Mouse (Mus musculus): Measurements from ENCODE around the gene Grid1.

DNA sequence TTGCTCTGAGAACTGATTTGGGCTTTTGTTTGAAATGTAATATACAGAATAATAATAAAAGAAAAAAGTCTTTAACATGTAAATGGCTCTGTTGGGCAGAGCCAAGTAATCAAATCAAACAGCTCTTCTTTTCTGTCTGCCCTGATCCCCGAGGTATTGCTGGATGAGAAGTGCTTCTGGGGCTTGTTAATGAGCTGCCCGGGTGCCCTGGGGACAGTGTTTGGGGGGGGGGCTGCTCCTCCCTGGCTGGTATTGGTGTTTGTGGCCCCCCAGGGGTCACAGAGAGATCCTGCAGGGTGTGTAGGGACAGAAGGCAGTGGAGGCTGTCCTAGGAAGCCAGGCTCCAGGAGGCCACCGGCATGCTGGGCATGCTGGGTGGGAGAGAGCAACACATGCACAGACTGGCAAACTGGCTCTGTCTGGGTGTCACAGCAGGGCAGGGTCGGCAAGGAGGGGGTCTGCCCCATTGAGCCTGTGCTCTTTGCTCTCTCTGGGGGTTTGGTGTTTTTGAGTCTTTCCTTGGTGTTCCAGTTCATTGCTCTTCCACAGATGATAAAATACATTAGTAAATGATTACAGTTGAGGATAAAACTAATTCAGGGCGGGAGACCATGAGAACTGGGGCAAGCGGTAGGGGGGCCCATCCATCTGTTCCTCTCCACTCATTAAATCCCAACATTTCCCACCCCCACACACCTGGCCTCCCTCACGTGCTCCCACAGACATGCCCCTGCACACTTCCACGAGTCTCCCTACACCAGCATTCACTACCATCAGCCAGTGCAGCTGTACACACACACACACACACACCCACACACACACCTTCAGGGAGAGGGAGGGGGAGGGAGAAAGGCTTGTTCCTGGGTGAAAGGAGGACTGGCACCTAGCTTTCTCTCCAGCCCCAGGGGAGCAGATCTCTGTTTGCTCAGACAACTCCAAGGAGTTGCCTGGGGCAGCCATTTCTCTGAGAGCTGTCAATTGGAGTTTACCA lies 60.8 kb downstream of the Grid1 start:
- TF ChIP-seq POLR2AphosphoS2 (IDR thresholded peaks at IDR 0.05; ENCODE audit: insufficient read length, low read depth) (no peak), SRF (IDR thresholded peaks at IDR 0.05; ENCODE audit: control insufficient read depth, insufficient read length, low read depth) (no peak), POLR2A (IDR thresholded peaks at IDR 0.05; ENCODE audit: insufficient read length, low read depth) (no peak), E2F4 (IDR thresholded peaks at IDR 0.05; ENCODE audit: insufficient read depth) (no peak), USF1 (IDR thresholded peaks at IDR 0.05; ENCODE audit: low read depth) (no peak), TCF12 (IDR thresholded peaks at IDR 0.05; ENCODE audit: insufficient read depth, poor library complexity, severe bottlenecking) (no peak), MYOG (IDR thresholded peaks at IDR 0.05; ENCODE audit: control insufficient read depth in 1 of 3, insufficient read depth in 1 of 3, insufficient read length in 2 of 3, low read depth in 2 of 3) (no peak), TCF3 (IDR thresholded peaks at IDR 0.05; ENCODE audit: insufficient read length, low read depth) (no peak), REST (IDR thresholded peaks at IDR 0.05; ENCODE audit: insufficient read depth, insufficient read length) (no peak), MAX (IDR thresholded peaks at IDR 0.05; ENCODE audit: low read depth) (no peak), CEBPB (IDR thresholded peaks at IDR 0.05; ENCODE audit: insufficient read depth, poor library complexity, severe bottlenecking) (no peak), MYOD1 (IDR thresholded peaks at IDR 0.05; ENCODE audit: control insufficient read depth in 1 of 3, insufficient read length in 2 of 3, low read depth in 2 of 3) (no peak)

Data from myocyte (in vitro differentiated cells).